Mouse (Mus musculus): ENCODE results near the gene Fetub. TPM values are rescaled to one million over a fixed set of nuclear protein-coding genes. Genes with fewer than 3 reads are reported as not detected.

Gene Fetub
- polyA plus RNA-seq, 1 experiment from 2014 or later = not detected

GRCm38 (mm10) chr16:22967383-22968030, 49.4 kb downstream of the Fetub start:
- H3K4me3 ChIP-seq (ENCODE audit: inconsistent target) = no peak overlapping the region
- H3K79me2 ChIP-seq (ENCODE audit: inconsistent target) = no peaks in the 10 kb centered on the region
- no peak overlapping the region for H3K27ac ChIP-seq
- H3K36me3 ChIP-seq (ENCODE audit: inconsistent target) = no peaks in the 10 kb centered on the region
- WGBS (ENCODE audit: missing documents) = 86% methylated on average over 1 of the region's 1 CpGs

Other genes starting within 250 kb of the Fetub start
- gene Crygs, start 106.8 kb upstream of the Fetub start, polyA plus RNA-seq (2018) = not detected in 3 replicates
- 13.2 to 17.4 TPM (median 13.6 TPM) in 3 replicates for gene Tbccd1, start 60.7 kb upstream of the Fetub start, polyA plus RNA-seq (2018)
- gene Dnajb11, start 60.5 kb upstream of the Fetub start, polyA plus RNA-seq (2018) = 117 to 177 TPM (median 172 TPM) in 3 replicates
- gene Ahsg, start 27.1 kb upstream of the Fetub start, polyA plus RNA-seq (2018) = not detected in 3 replicates
- gene Hrg, start 32.7 kb downstream of the Fetub start, polyA plus RNA-seq (2018) = not detected in 3 replicates
- not detected in 3 replicates for gene Kng2, start 111.1 kb downstream of the Fetub start, polyA plus RNA-seq (2018)
- not detected in 3 replicates for gene Kng1, start 139.5 kb downstream of the Fetub start, polyA plus RNA-seq (2018)
- 205 to 241 TPM (median 212 TPM) in 3 replicates for gene Eif4a2, start 189.1 kb downstream of the Fetub start, polyA plus RNA-seq (2018)
- gene Rfc4, start 209.4 kb downstream of the Fetub start, polyA plus RNA-seq (2018) = 2.4 to 20.5 TPM (median 3.8 TPM) in 3 replicates
- not detected in 3 replicates for gene Adipoq, start 228.2 kb downstream of the Fetub start, polyA plus RNA-seq (2018)